Mouse (Mus musculus) midbrain, embryonic 14.5 days (tissue): ENCODE measurements around the gene Mob3b. TPM values are rescaled to one million over a fixed set of nuclear protein-coding genes. Genes with fewer than 3 reads are reported as not detected.

Experiments
- ATAC-seq: fragments of 200-750 bp; cut with Nextera tagmentation; 2 replicates; pipeline ENCODE4 v1.8.0; 2017; ENCODE audit warnings: moderate number of reproducible peaks, moderate library complexity; ENCODE audit not compliant: low FRiP score, low TSS enrichment
- DNase-seq: peaks from one replicate; pipeline ENCODE4 v3.0.0-alpha.2; 2015
- H3K27ac ChIP-seq: fragments of 300-500 bp; sonication (generic); replicated peaks from 2 replicates; pipeline ENCODE4 v1.5.1; 2014; ENCODE audit warnings: mild to moderate bottlenecking, low read depth, low read length, moderate library complexity
- H3K27me3 ChIP-seq: fragments of 300-500 bp; sonication (generic); 2 replicates; pipeline ENCODE4 v1.6.1; 2014; ENCODE audit warnings: low read length, control low read depth, mixed read lengths; ENCODE audit not compliant: control insufficient read depth, insufficient read depth
- H3K36me3 ChIP-seq: fragments of 300-500 bp; sonication (generic); 2 replicates; pipeline ENCODE4 v1.6.1; 2014; ENCODE audit warnings: low read length, control low read depth; ENCODE audit not compliant: control insufficient read depth, insufficient read depth
- H3K4me1 ChIP-seq: fragments of 300-500 bp; sonication (generic); 2 replicates; pipeline ENCODE4 v1.6.1; 2014; ENCODE audit warnings: mild to moderate bottlenecking, antibody characterized with exemption, low read length, control low read depth; ENCODE audit not compliant: control insufficient read depth, insufficient read depth
- H3K4me2 ChIP-seq: fragments of 300-500 bp; sonication (generic); 2 replicates; pipeline ENCODE4 v1.6.1; 2014; ENCODE audit warnings: mild to moderate bottlenecking, low read length, moderate library complexity
- H3K4me3 ChIP-seq: fragments of 300-500 bp; sonication (generic); replicated peaks from 2 replicates; pipeline ENCODE4 v1.5.1; 2014; ENCODE audit warnings: low read depth, low read length
- H3K9ac ChIP-seq: fragments of 300-500 bp; sonication (generic); replicated peaks from 2 replicates; pipeline ENCODE4 v1.6.1; 2014; ENCODE audit warnings: mild to moderate bottlenecking, low read length, moderate library complexity
- H3K9me3 ChIP-seq: fragments of 300-500 bp; sonication (generic); 2 replicates; pipeline ENCODE4 v1.6.1; 2016; ENCODE audit warnings: low read length, control low read depth, mixed read lengths; ENCODE audit not compliant: control insufficient read depth
- WGBS: fragments of 180-500 bp; shearing (Covaris S2); extraction: QIAGEN DNeasy Blood & Tissue Kit; methylation state at CpG from one replicate; pipeline ENCODE4 v1.1.7; 2014; 5-methylcytosine and 5-hydroxymethylcytosine counted together
- polyA plus RNA-seq: library from polyadenylated mRNA; unstranded; fragments of >200 nt; fragmentation: Nextera tagmentation; extraction: Ambion mirVana; gene quantifications from 2 replicates; pipeline ENCODE4 v1.2.1, GENCODE M21; 2014

The Mob3b gene
- polyA plus RNA-seq, 1 experiment from 2014 or later = 5.5 TPM

- peak; percentile 62 for DNase-seq
- peak overlapping the region; percentile 52; the same call in 1 of the 2 replicates for H3K9ac ChIP-seq
These were observed 2.0 kb downstream of the Mob3b start for GRCm38 (mm10) chr4:35155132-35155922.

GRCm38 (mm10) chr4:35154051-35154450 is 3.2 kb downstream of the Mob3b start:
- H3K9me3 ChIP-seq = no peaks in the 10 kb centered on the region
- no peak overlapping the region for H3K27ac ChIP-seq
- H3K9ac ChIP-seq = no peak overlapping the region
- H3K36me3 ChIP-seq = no peaks in the 10 kb centered on the region
- H3K27me3 ChIP-seq = 0 out of 2 replicates have a peak, but pooled peaks cover 3% of the 10 kb centered on the region
- peaks cover 10% of the 10 kb centered on the region; the same call in 1 of the 2 replicates for H3K4me1 ChIP-seq
- no peak overlapping the region for H3K4me3 ChIP-seq
- WGBS = 33% methylated on average over 3 of the region's 3 CpGs
- H3K4me2 ChIP-seq = no peak overlapping the region
- ATAC-seq (no peak), DNase-seq (no peak)

More at GRCm38 (mm10) chr4:35155132-35155922, 2.0 kb downstream of the Mob3b start:
- 0 out of 2 replicates have a peak, but pooled peaks cover 3% of the 10 kb centered on the region for H3K27me3 ChIP-seq
- H3K27ac ChIP-seq = no peak overlapping the region
- 27% methylated on average over 20 of the region's 20 CpGs for WGBS
- H3K4me3 ChIP-seq = peak overlapping the region; percentile 54
- H3K9me3 ChIP-seq = no peaks in the 10 kb centered on the region
- peaks cover 10% of the 10 kb centered on the region; the same call in 1 of the 2 replicates for H3K4me1 ChIP-seq
- H3K4me2 ChIP-seq = peak overlapping the region; percentile 93
- H3K36me3 ChIP-seq = no peaks in the 10 kb centered on the region
- ATAC-seq = no peak

- DNase-seq = no peak
- Histone ChIP-seq H3K4me1 (peaks cover 10% of the 10 kb centered on the region; the same call in 1 of the 2 replicates), H3K27me3 (0 out of 2 replicates have a peak, but pooled peaks cover 3% of the 10 kb centered on the region), H3K4me3 (no peak within 1 kb of the TSS), H3K9me3 (no peaks in the 10 kb centered on the region), H3K27ac (no peak within 1 kb of the TSS), H3K4me2 (no peak within 1 kb of the TSS), H3K36me3 (no peaks in the 10 kb centered on the region), H3K9ac (no peak within 1 kb of the TSS)
- 87% methylated on average over 4 of the region's 4 CpGs for WGBS
- no peak for ATAC-seq
These were observed 5.5 kb downstream of the Mob3b start, which contains the start of gene Ifnk for GRCm38 (mm10) chr4:35151756-35152155. Gene Ifnk (plus strand): TSS chr4:35152056.

GRCm38 (mm10) chr4:35150706-35151105 is 6.6 kb downstream of the Mob3b start:
- Histone ChIP-seq H3K9ac (no peak overlapping the region), H3K4me3 (no peak overlapping the region), H3K27me3 (0 out of 2 replicates have a peak, but pooled peaks cover 3% of the 10 kb centered on the region), H3K4me1 (peaks cover 5% of the 10 kb centered on the region; the same call in 1 of the 2 replicates), H3K36me3 (no peaks in the 10 kb centered on the region), H3K27ac (no peak overlapping the region), H3K9me3 (no peaks in the 10 kb centered on the region), H3K4me2 (no peak overlapping the region)
- 88% methylated on average over 3 of the region's 3 CpGs for WGBS
- no peak for ATAC-seq
- DNase-seq = no peak

GRCm38 (mm10) chr4:35148326-35148725 is 9.0 kb downstream of the Mob3b start:
- 91% methylated on average over 4 of the region's 4 CpGs for WGBS
- DNase-seq (no peak), ATAC-seq (no peak)
- no peak overlapping the region for H3K27ac ChIP-seq
- H3K9ac ChIP-seq = no peak overlapping the region
- H3K4me3 ChIP-seq = no peak overlapping the region
- H3K36me3 ChIP-seq = no peaks in the 10 kb centered on the region
- no peaks in the 10 kb centered on the region for H3K4me1 ChIP-seq
- no peak overlapping the region for H3K4me2 ChIP-seq
- no peaks in the 10 kb centered on the region for H3K27me3 ChIP-seq
- no peaks in the 10 kb centered on the region for H3K9me3 ChIP-seq

- Histone ChIP-seq H3K4me3 (no peak overlapping the region), H3K9ac (no peak overlapping the region), H3K4me1 (no peaks in the 10 kb centered on the region), H3K4me2 (no peak overlapping the region), H3K27me3 (no peaks in the 10 kb centered on the region), H3K9me3 (no peaks in the 10 kb centered on the region), H3K36me3 (no peaks in the 10 kb centered on the region), H3K27ac (no peak overlapping the region)
- ATAC-seq (no peak), DNase-seq (no peak)
- 95% methylated on average over 5 of the region's 5 CpGs for WGBS
These were observed 10.7 kb downstream of the Mob3b start for GRCm38 (mm10) chr4:35146597-35146996.

GRCm38 (mm10) chr4:35145726-35146125 is 11.6 kb downstream of the Mob3b start:
- H3K27me3 ChIP-seq = no peaks in the 10 kb centered on the region
- no peaks in the 10 kb centered on the region for H3K4me1 ChIP-seq
- no peak overlapping the region for H3K9ac ChIP-seq
- H3K36me3 ChIP-seq = no peaks in the 10 kb centered on the region
- 84% methylated on average over 10 of the region's 10 CpGs for WGBS
- no peaks in the 10 kb centered on the region for H3K9me3 ChIP-seq
- H3K4me3 ChIP-seq = no peak overlapping the region
- no peak overlapping the region for H3K4me2 ChIP-seq
- DNase-seq = no peak
- H3K27ac ChIP-seq = no peak overlapping the region
- ATAC-seq = no peak

- H3K9me3 ChIP-seq = no peaks in the 10 kb centered on the region
- ATAC-seq = no peak
- H3K4me3 ChIP-seq = no peak overlapping the region
- H3K27me3 ChIP-seq = no peaks in the 10 kb centered on the region
- H3K27ac ChIP-seq = no peak overlapping the region
- WGBS = 91% methylated on average over 12 of the region's 12 CpGs
- H3K4me2 ChIP-seq = no peak overlapping the region
- H3K36me3 ChIP-seq = no peaks in the 10 kb centered on the region
- no peak overlapping the region for H3K9ac ChIP-seq
- H3K4me1 ChIP-seq = no peaks in the 10 kb centered on the region
- no peak for DNase-seq
These were observed 13.7 kb downstream of the Mob3b start for GRCm38 (mm10) chr4:35143472-35144102.
